ENCODE assay signal across 8 mouse cellular contexts in the genomic region with DNA sequence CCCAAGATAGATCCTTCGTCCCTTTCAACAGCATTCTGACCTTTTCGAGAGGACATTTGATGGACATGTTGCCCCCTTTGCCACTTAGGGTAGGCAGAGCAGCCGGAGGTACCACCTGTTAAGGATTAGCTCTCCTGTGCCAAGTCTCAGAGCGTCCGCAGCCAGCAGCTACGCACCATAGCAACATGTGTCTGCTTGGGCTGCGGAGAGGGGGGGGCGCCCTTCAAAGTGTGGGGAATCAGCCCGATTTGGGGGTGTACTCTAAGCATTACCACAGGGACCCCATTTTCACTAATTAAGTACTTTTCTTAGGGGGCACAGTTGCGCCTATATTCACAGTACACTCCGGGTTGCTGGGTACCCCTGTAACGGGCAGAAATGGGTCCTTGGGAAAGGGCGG.
DNase-seq lines count a peak whose midpoint lies in the region; ATAC-seq and TF ChIP-seq lines count a peak whose summit lies in the region.

No protein-coding gene starts in this region.

- WGBS in heart, embryonic 11.5 days (ENCODE audit: insufficient replicate concordance), result 51% methylated on average over 13 of the region's 13 CpGs
- WGBS in forebrain, embryonic 11.5 days, result 52% methylated on average over 13 of the region's 13 CpGs
- 48% methylated on average over 13 of the region's 13 CpGs for WGBS in liver, embryonic 12.5 days (ENCODE audit: insufficient replicate concordance)

- H3K4me1 ChIP-seq in heart, embryonic 11.5 days (ENCODE audit: control insufficient read depth, insufficient read depth, low read length), result no peaks in the 10 kb centered on the region
- peaks cover 0 to 3% of the 10 kb centered on the region in 2 experiments; a peak in 2 of 4 replicates for H3K4me1 ChIP-seq in ES-E14 (ENCODE audit: control insufficient read depth in 2 of 2, insufficient read depth in 2 of 2, low read length in 2 of 2, poor library complexity in 1 of 2)
- H3K4me1 ChIP-seq in forebrain, embryonic 11.5 days (replicated peaks; ENCODE audit: control insufficient read depth, insufficient read depth, low read length), result no peaks in the 10 kb centered on the region
- H3K4me1 ChIP-seq in liver, embryonic 12.5 days, result peaks cover 13% of the 10 kb centered on the region

- no peak for DNase-seq in heart, adult 18-20 months
- DNase-seq in ES-E14 (ENCODE audit: low read depth, low spot score), result no peak
- no peak for DNase-seq in forebrain, embryonic 11.5 days (ENCODE audit: low spot score)
- DNase-seq in thymus, postnatal 4 days, result no peak
- DNase-seq in ovary, postnatal 36 days (ENCODE audit: low spot score), result no peak
- DNase-seq in heart, postnatal 14 days, result no peak

- peaks cover 4% of the 10 kb centered on the region for H3K36me3 ChIP-seq in heart, embryonic 11.5 days (ENCODE audit: control insufficient read depth, insufficient read depth, low read length)
- H3K36me3 ChIP-seq in ES-E14 (ENCODE audit: control insufficient read depth, insufficient read depth, low read length, poor library complexity, severe bottlenecking), result peaks cover 7% of the 10 kb centered on the region
- H3K36me3 ChIP-seq in forebrain, embryonic 11.5 days (ENCODE audit: control insufficient read depth, insufficient read depth, low read length), result no peaks in the 10 kb centered on the region
- H3K36me3 ChIP-seq in liver, embryonic 12.5 days, result peaks cover 10% of the 10 kb centered on the region; the same call in 1 of the 2 replicates

- peaks cover 18% of the 10 kb centered on the region for H3K9me3 ChIP-seq in heart, embryonic 11.5 days (replicated peaks; ENCODE audit: control insufficient read depth, low read length)
- H3K9me3 ChIP-seq in ES-E14 (ENCODE audit: control insufficient read depth, insufficient read depth, low read depth, low read length), result no peaks in the 10 kb centered on the region
- H3K9me3 ChIP-seq in forebrain, embryonic 11.5 days (ENCODE audit: control insufficient read depth, low read length), result peaks cover 29% of the 10 kb centered on the region
- H3K9me3 ChIP-seq in liver, embryonic 12.5 days (replicated peaks), result peaks cover 17% of the 10 kb centered on the region

- no peaks in the 10 kb centered on the region for H3K27me3 ChIP-seq in heart, embryonic 11.5 days (ENCODE audit: control insufficient read depth, insufficient read depth, low read length)
- H3K27me3 ChIP-seq in forebrain, embryonic 11.5 days (ENCODE audit: control insufficient read depth, insufficient read depth, low read length), result peaks cover 3% of the 10 kb centered on the region; the same call in 1 of the 2 replicates
- H3K27me3 ChIP-seq in liver, embryonic 12.5 days (replicated peaks), result peaks cover 32% of the 10 kb centered on the region

- peak overlapping the region; percentile 50 for H3K4me3 ChIP-seq in heart, embryonic 11.5 days (ENCODE audit: low read depth, low read length)
- peak overlapping the region; percentile 34 to 79; a peak in 3 of 4 replicates for H3K4me3 ChIP-seq in ES-E14 (ENCODE audit: insufficient read depth in 1 of 2, low read depth in 1 of 2, low read length in 2 of 2, poor library complexity in 1 of 2, severe bottlenecking in 1 of 2)
- H3K4me3 ChIP-seq in forebrain, embryonic 11.5 days (ENCODE audit: low read depth, low read length), result peak overlapping the region; percentile 49
- peak overlapping the region; percentile 14 for H3K4me3 ChIP-seq in liver, embryonic 12.5 days

- H3K9ac ChIP-seq in heart, embryonic 11.5 days (ENCODE audit: low read depth, low read length), result no peak overlapping the region
- no peak overlapping the region; the same call in 1 of the 2 replicates for H3K9ac ChIP-seq in ES-E14 (ENCODE audit: insufficient read depth, low read depth, low read length, poor library complexity, severe bottlenecking)
- H3K9ac ChIP-seq in forebrain, embryonic 11.5 days (ENCODE audit: low read length), result no peak overlapping the region
- H3K9ac ChIP-seq in liver, embryonic 12.5 days, result no peak overlapping the region

- no peak for ATAC-seq in heart, embryonic 11.5 days (replicated peaks; ENCODE audit: insufficient number of reproducible peaks, low FRiP score, low TSS enrichment)
- ATAC-seq in forebrain, embryonic 11.5 days (replicated peaks; ENCODE audit: low FRiP score), result no peak
- no peak for ATAC-seq in liver, embryonic 12.5 days

- in situ Hi-C loops in ES-E14 (cut with MboI; ENCODE audit: low sequenced_read_pairs in 2 of 2, unreplicated experiment in 2 of 2), result no loop called here

- no peak overlapping the region for H3K27ac ChIP-seq in heart, embryonic 11.5 days (ENCODE audit: low read depth, low read length)
- no peak overlapping the region for H3K27ac ChIP-seq in ES-E14 (ENCODE audit: insufficient read depth, low read depth, low read length, poor library complexity, severe bottlenecking)
- no peak overlapping the region for H3K27ac ChIP-seq in forebrain, embryonic 11.5 days (ENCODE audit: low read depth, low read length)
- H3K27ac ChIP-seq in liver, embryonic 12.5 days, result 0 out of 2 replicates have a peak overlapping the region, but pooled peaks have one; percentile 1

- H3K4me2 ChIP-seq in heart, embryonic 11.5 days, result peak overlapping the region; percentile 59
- peak overlapping the region; percentile 54; the same call in 1 of the 2 replicates for H3K4me2 ChIP-seq in forebrain, embryonic 11.5 days (ENCODE audit: low read depth, low read length, severe bottlenecking)
- H3K4me2 ChIP-seq in liver, embryonic 12.5 days, result peak overlapping the region; percentile 40

- intact Hi-C loops in heart, postnatal 14 days (cut with DNase I), result loop anchor here (5.0 kb wide), 1 partner anchor 103 kb away; no protein-coding TSS in a partner anchor

TF ChIP-seq in ES-E14, 5 proteins besides CTCF, POLR2A, EP300 and RAD21:
- no peak for TF ChIP-seq CHD2 (IDR thresholded peaks at IDR 0.05; ENCODE audit: low read depth, low read length)
- no peak for TF ChIP-seq ZNF384 (IDR thresholded peaks at IDR 0.05; ENCODE audit: low read depth, low read length)
TF ChIP-seq in ES-E14: peak in this region for 0.
